Mouse (Mus musculus): ENCODE results near the gene Slc27a4. TPM values are rescaled to one million over a fixed set of nuclear protein-coding genes. Genes with fewer than 3 reads are reported as not detected.

The Slc27a4 gene
- 1 to 10 TPM; 4.7 to 5.4 TPM for polyA plus RNA-seq (2017; shearing (Covaris generic))

GRCm38 (mm10) chr2:29802075-29802826, at the start of gene Slc27a4:
Slc27a4 (plus strand) TSS chr2:29802634.

GRCm38 (mm10) chr2:29787104-29787917, 15.1 kb upstream of the Slc27a4 start, which contains the start of gene Coq4:
Coq4 (plus strand) TSS chr2:29787493.

DNA sequence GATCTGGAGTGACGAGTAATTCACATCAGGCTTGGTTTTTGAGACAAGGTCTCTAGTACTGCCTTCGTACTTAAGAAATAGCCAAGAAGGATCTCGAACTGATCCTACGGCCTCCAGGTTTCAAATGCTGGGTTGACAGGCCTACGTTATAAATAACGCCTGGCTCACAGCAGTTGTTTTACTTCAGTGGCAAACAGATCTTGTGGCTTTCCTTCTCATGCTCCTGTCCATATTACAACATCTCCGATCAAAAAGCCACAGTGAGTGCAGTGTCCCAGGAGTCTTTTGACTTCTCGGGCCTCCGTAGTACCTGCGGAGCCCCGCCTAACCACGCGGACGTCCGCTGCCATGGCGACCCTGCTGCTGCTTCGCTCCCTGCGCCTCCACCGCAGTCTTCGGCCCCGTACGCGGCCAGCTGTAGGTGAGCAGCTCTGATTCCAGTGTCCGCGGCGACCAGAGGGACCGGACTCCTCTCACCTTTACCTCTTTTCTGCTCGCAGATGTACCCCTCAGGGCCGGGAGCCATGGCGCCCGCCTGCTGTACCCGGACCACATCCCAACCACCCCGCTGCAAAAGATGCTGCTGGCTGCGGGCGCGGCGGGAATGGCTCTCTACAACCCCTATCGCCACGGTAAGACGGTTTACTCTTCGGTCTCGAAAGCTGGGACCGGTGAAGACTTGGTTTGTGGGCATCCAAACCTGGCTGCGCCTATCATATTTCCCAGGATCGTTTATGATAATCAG, 14.3 kb upstream of the Slc27a4 start, which contains the start of gene Trub2:
Trub2 (minus strand) TSS at position 566 of the 745 bp plus-strand sequence.

GRCm38 (mm10) chr2:29820025-29820817, 17.8 kb downstream of the Slc27a4 start, which contains the start of gene Urm1:
Urm1 (plus strand) TSS chr2:29820075.

Other genes with a start within 250 kb of the Slc27a4 start
- gene Rapgef1, start 182.9 kb upstream of the Slc27a4 start, polyA plus RNA-seq (2017; shearing (Covaris generic)), result 10 to 100 TPM; 33.3 to 37.4 TPM
- gene Gm13420, start 50.9 kb upstream of the Slc27a4 start, polyA plus RNA-seq (2017; shearing (Covaris generic)), result not detected
- gene Gm13547, start 43.3 kb upstream of the Slc27a4 start, polyA plus RNA-seq (2017; shearing (Covaris generic)), result 1 to 10 TPM in 1 of 2 experiments, under 1 TPM in 1; 0.32 to 1.1 TPM
- 1 to 10 TPM; 5.1 to 6.0 TPM for gene Coq4, start 15.1 kb upstream of the Slc27a4 start, polyA plus RNA-seq (2017; shearing (Covaris generic))
- 10 to 100 TPM; 25.8 to 27.1 TPM for gene Trub2, start 14.1 kb upstream of the Slc27a4 start, polyA plus RNA-seq (2017; shearing (Covaris generic))
- 10 to 100 TPM; 22.5 to 23.7 TPM for gene Urm1, start 17.4 kb downstream of the Slc27a4 start, polyA plus RNA-seq (2017; shearing (Covaris generic))
- 1 to 10 TPM; 1.2 to 2.8 TPM for gene Cercam, start 66.5 kb downstream of the Slc27a4 start, polyA plus RNA-seq (2017; shearing (Covaris generic))
- 10 to 100 TPM; 65.1 to 70.0 TPM for gene Odf2, start 86.6 kb downstream of the Slc27a4 start, polyA plus RNA-seq (2017; shearing (Covaris generic))
- gene Gle1, start 132.8 kb downstream of the Slc27a4 start, polyA plus RNA-seq (2017; shearing (Covaris generic)), result 10 to 100 TPM; 53.6 to 55.7 TPM
- gene Sptan1, start 162.9 kb downstream of the Slc27a4 start, polyA plus RNA-seq (2017; shearing (Covaris generic)), result 10 to 100 TPM; 65.7 to 97.2 TPM
- gene Wdr34, start 246.2 kb downstream of the Slc27a4 start, polyA plus RNA-seq (2017; shearing (Covaris generic)), result 1 to 10 TPM in 1 of 2 experiments, under 1 TPM in 1; 0.93 to 1.4 TPM

All from activated CD4-positive, CD25-positive, alpha-beta regulatory T cell (primary cell).